11 mouse cellular contexts compared by ENCODE assay signal in the genomic region with DNA sequence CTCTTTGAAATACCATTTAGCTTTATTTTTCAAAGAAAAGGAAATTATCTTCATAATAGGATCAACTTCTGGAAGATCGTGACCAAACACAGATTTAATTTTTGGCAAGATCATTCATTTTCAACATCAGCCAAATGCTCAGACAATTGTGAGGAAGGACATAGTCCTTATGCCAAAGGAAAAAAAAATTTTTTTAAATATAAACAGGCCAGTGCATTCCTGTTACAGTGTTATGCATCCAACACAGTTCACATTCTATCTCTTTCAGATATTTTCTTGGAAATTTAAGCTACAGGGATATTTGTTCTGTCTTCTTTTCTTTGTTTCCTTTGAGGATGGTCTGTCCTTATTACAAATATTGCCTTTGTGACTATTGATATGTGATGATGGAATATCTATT.
"Had no signal": no experiment of that assay in that cellular context is flagged by ENCODE, and none has a peak within 500 bp of the region (broad histone marks: within the 10 kb centered on the region; RNA-seq: fewer than 3 reads in every experiment).

No protein-coding gene starts in this region.

- H3K9ac ChIP-seq: kidney, embryonic 15.5 days; liver, embryonic 13.5 days; lung, embryonic 15.5 days had no signal

- H3K4me2 ChIP-seq: kidney, embryonic 15.5 days; liver, embryonic 13.5 days; lung, embryonic 15.5 days; midbrain, embryonic 11.5 days had no signal

- H3K27ac ChIP-seq: kidney, embryonic 15.5 days; liver, embryonic 13.5 days; lung, embryonic 15.5 days had no signal

- H3K9me3 ChIP-seq: kidney, embryonic 15.5 days; liver, embryonic 13.5 days; lung, embryonic 15.5 days had no signal

- H3K4me3 ChIP-seq: kidney, embryonic 15.5 days; liver, embryonic 13.5 days; lung, embryonic 15.5 days had no signal

- H3K27me3 ChIP-seq: kidney, embryonic 15.5 days; liver, embryonic 13.5 days; lung, embryonic 15.5 days had no signal

- H3K36me3 ChIP-seq: kidney, embryonic 15.5 days; liver, embryonic 13.5 days; lung, embryonic 15.5 days had no signal

- H3K4me1 ChIP-seq: kidney, embryonic 15.5 days; liver, embryonic 13.5 days; lung, embryonic 15.5 days had no signal

- DNase-seq: kidney, adult 11 months; kidney, adult 8-10 months; kidney, postnatal 10 days; kidney, postnatal 36 days; liver, embryonic 13.5 days; midbrain, embryonic 14.5 days; thymus, adult 18-20 months; thymus, postnatal 36 days had no signal
